Mouse (Mus musculus) frontal cortex, postnatal 36 days (tissue): ENCODE results near the gene Rnf31.
A peak's percentile ranks its signal among the peaks of the same experiment; 100 is the strongest.

Experiments
- DNase-seq, 2 experiments: peaks; one replicate each; pipeline ENCODE4 v3.0.0; 2022; ENCODE audit warnings: low spot score in 2 of 2

Gene Rnf31

GRCm38 (mm10) chr14:55604823-55605222 is 13.3 kb downstream of the Rnf31 start:
- no peak for DNase-seq

- no peak for DNase-seq
Observed at GRCm38 (mm10) chr14:55605743-55606459, 14.4 kb downstream of the Rnf31 start.

DNA sequence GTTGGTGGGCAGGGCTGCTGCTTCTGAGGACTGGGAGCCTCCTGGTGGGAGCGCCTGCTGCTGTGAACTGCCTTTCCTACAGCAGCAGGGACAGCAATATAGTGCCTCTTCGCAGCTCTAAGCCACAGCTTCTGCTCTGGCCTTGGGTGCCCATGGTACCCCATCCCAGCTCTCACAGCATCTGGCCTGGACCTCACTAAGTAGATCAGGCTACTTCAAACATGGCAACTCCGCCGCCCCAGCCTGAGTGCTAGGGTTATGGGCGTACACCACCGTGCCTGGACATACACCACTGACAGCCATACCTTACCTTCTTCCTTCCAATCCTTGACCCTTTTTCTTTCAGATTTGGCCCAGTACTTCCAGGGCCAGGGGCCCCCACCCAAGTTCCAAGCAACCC is 16.8 kb downstream of the Rnf31 start:
- no peak for DNase-seq

- DNase-seq = no peak
Observed at GRCm38 (mm10) chr14:55613346-55613745, 21.8 kb downstream of the Rnf31 start.

GRCm38 (mm10) chr14:55614565-55615178 is 23.2 kb downstream of the Rnf31 start:
- DNase-seq = no peak

GRCm38 (mm10) chr14:55615876-55616275 is 24.4 kb downstream of the Rnf31 start:
- no peak for DNase-seq

DNA sequence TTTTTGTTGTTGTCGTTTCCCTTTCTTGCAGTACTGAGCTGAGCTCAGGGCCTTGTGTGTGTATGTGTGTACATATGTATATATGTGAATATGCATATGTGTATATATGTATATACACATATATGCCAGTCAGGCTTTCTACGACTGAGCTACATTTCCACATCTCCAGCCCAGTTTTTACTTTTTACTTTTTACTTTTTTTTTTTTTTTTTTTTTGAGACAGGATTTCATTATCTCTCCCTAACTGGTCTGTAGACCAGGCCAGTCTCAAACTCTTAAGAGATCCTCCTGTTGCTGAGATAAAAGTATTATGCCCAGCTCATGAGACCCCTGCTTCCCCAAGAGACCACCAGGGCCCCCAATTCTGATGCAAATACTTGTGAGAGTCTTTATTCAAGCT is 25.3 kb downstream of the Rnf31 start:
- no peak for DNase-seq

GRCm38 (mm10) chr14:55617822-55618221 is 26.3 kb downstream of the Rnf31 start, which contains the start of gene Rec8:
Rec8 (plus strand) TSS chr14:55618037.
- DNase-seq = no peak

GRCm38 (mm10) chr14:55618486-55619195 is 27.1 kb downstream of the Rnf31 start:
- DNase-seq = no peak

DNA sequence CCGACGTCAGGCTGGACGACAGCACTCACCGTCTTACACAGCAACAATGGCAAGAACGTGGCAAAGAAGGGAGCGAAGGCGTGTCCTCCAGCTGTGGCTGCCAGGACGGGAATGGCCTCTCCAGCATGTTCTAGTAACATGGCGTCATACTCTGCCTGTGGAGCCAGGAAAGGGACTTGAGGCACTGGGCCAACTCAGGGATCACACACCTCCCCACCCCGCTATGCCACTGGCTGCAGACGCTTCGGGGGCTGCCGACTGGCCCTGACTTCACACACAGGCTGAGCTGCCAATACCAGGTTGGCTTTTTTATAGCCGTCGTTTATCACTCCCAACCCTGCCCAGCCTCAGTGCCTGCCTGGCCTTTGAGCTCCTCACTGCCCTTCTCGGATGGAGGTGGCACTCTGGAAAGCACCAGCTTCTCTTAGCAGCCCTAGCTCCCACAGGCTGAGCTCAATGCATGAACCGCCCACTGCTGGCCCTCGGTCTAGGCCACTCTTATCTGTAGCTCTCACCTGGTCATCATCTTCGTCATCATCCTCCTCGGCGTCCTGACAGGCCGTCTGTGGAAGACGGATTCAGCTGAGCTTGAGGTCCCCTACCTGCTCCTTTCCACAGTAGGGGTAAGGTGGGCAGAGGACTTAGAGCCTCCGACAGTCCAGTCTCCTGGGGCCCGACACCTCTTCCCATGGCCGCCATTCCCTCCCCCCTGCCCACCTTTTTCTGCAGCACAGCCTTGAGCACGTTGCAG is 36.7 kb downstream of the Rnf31 start:
- no peak for DNase-seq

DNA sequence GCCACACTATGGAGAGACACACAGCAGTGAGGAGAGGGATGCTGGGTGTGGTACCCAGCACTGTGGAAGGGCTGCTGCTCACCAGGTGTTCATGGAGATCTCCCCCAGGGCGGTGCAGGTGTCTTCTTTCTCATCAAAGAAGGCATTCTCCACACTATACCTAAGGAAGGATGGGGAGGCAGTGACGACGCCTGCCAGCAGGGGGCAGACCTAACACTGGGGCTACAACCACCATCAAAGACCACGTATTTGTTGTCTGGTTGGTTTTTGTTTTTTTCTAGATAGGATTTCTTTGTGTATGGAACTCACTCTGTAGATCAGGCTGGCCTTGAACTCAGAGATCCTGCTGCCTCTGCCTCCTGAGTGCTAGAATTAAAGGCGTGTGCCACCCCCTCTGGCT is 37.8 kb downstream of the Rnf31 start:
- DNase-seq = peak in 1 of 2 experiments; percentile 37

DNA sequence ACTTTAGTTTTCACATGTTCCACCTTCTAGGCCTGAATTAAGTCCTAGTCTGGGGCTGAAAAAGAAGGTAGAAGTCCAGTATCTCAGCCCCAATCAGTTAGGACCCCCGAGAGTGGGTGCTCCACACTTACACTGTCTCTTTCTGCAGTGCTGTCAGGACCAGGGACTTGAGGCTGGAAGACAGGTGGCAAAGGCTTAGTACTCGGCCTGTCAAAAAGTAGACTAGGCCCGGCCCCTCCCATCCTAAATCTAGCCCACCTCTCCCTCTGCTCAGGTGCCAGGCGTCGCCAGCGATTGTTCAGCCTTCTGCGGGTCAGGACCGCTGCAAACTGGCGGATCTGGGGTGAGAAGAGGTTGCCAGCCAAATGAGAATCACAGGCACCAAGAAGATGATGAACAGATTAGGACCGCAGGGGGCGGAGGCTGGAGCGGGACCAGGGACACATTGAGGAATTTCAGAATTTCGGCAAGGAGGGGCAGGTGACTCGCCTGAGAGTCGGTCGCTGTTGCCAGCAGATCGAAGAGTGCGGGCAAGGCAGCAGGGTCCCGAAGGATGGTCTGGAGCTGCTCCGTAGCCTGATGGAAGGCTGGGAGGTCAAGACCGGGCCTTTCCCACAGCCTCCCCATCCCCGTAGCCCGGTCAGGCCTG is 43.5 kb downstream of the Rnf31 start:
- DNase-seq = no peak

DNA sequence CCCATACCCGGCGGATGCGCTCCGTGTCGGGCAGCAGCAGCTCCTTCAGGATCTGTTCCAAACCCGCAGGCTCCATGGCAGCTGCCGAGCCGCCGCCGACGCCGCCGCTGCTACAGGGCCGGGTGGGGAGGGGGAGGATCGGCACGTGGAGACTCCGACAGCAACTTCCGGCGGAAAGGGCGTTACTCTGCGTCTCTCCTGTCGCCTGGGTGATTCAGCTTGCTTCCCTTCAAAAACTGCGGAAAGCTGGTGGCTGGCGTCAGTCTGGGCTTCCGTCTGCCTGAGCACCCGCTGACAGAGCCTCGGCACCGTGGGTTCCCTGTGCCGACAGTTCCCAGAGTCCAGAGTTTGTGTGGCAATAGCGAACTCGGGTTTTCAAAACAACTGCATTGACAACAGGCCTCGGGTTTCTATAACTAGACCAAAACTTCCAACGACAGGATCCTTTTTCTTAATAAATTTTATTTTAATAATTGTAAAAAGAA is 44.1 kb downstream of the Rnf31 start, which contains the start of gene Ipo4:
TSS of gene Ipo4 (minus strand) at position 435 of the 485 bp plus-strand sequence.
- DNase-seq = peak; percentile 87 to 89

DNA sequence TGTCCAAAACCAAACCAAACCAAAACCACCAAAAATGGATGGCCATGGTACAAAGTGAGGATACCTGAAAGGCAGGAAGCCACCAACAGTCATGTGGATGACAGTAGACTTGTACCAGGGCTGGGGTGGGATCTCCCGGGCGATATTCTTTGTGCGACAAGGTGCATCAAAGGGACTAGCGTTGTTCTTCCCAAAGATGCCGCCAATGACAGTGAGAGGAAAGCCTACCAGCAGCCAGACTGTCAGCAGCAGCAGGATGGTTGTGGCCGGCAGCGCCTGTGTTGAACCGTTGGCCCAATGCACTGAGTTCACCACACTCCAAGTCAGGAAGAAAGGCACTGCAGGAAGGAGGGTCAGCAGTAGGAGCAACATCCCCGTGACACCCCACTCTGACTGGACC is 46.3 kb downstream of the Rnf31 start, which contains the start of gene Gm49378:
TSS of gene Gm49378 (minus strand) at position 101 of the 400 bp plus-strand sequence.
- no peak for DNase-seq

DNA sequence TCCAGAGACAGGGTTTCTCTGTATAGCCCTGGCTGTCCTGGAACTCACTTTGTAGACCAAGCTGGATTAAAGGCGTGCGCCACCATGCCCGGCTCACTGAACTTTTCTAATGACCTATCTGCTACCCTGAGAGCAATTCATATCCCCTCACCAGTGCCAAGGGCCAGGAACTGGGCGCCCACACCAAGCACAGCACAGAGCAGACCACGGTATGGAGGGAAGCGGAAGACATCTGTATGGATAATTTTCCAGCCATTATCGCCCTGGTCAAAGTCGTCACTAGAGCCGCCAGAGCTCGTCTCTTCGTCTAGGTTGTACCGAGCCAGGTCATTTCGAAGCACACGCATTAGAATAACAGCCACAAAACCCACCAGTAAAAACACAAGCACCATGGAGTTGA is 49.3 kb downstream of the Rnf31 start:
- DNase-seq = no peak

GRCm38 (mm10) chr14:55641291-55641690 is 49.8 kb downstream of the Rnf31 start:
- DNase-seq = no peak

DNA sequence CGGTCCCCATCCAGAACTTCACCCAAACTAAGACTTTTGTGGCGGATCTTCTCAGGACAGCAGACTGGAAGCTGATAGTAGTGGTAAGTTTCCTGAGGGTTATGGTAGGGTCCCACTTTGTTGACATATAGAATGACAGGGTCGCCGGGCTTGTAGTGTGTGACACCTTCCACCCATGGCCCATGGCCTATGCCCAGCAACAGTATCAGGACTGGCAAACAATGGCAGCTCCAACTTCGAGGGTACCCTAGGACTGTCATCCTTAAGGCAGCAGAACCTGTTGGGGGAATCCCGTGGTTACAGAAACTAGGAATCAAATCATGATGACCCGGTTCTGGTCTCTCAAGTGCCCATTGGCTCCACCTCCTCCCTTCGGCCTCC is 51.2 kb downstream of the Rnf31 start:
- DNase-seq = no peak

- DNase-seq = peak; percentile 91
Observed at GRCm38 (mm10) chr14:55643060-55643907, 51.8 kb downstream of the Rnf31 start, which contains the start of gene Tm9sf1. Tm9sf1 (minus strand) TSS chr14:55643806.

GRCm38 (mm10) chr14:55644261-55644888 is 52.9 kb downstream of the Rnf31 start:
- no peak for DNase-seq

DNA sequence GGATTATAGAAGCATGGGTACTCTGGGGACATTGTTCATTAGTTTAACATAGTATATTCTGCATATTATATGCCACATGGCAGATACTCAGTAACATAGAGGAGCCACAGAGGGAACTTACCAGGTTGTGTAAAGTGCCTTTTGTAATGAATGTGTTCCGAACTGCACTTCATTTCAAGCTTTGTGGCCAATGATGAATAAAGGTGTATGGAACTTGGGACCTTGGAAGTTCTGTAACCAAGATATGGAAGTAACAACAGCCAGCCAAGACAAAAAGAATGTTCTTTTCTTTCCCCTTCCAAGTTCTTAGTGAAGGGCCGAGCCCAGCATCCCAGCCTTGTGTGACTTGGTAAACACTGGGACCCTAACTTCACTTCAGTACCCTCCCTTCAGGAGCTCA is 58.4 kb downstream of the Rnf31 start, which contains the start of gene Tssk4:
TSS of gene Tssk4 (plus strand) at position 301 of the 400 bp plus-strand sequence.
- DNase-seq = no peak
